Mouse (Mus musculus): ENCODE data around the gene Cmya5.

Cmya5 gene

DNA sequence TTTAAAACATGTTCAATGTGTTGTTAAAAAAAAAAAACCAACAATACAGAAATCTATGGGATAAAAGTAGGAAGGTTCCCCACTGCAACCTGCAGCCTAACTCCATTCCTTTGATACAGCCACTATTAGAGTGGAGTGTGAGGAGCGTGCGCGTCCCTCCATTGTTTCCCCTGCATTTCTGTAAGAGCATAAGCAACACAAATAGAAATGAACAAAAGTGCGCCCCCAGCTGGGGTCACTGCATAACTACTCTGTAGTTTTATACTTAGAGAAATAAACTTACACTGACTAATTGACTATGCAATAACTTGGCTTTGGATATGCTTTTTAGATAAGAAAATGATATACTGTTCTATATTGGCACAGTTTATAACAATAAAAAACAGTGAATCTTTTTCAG, 75.0 kb downstream of the Cmya5 start:
- no peak for DNase-seq (ENCODE audit: extremely low spot score, low read depth, low spot score)

DNA sequence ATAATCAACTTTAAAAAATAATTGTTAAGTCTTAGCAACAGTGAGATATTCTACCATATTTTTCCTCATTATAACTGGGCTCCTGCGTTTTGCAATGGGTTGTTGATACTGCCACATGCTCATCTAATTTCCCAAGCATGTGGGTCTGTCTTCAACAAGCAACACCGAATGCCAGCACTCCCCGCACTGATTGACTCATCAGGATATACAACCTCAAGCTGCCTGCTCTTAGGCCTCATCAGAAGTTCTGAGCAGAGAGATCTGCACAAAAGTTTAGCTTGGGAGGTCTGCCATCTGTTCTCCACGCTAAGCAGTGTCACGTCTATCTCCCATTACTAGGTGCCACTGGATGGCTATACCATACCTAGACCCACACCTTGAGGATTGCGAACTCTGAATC, 76.2 kb downstream of the Cmya5 start:
- no peak for DNase-seq (ENCODE audit: extremely low spot score, low read depth, low spot score)

DNA sequence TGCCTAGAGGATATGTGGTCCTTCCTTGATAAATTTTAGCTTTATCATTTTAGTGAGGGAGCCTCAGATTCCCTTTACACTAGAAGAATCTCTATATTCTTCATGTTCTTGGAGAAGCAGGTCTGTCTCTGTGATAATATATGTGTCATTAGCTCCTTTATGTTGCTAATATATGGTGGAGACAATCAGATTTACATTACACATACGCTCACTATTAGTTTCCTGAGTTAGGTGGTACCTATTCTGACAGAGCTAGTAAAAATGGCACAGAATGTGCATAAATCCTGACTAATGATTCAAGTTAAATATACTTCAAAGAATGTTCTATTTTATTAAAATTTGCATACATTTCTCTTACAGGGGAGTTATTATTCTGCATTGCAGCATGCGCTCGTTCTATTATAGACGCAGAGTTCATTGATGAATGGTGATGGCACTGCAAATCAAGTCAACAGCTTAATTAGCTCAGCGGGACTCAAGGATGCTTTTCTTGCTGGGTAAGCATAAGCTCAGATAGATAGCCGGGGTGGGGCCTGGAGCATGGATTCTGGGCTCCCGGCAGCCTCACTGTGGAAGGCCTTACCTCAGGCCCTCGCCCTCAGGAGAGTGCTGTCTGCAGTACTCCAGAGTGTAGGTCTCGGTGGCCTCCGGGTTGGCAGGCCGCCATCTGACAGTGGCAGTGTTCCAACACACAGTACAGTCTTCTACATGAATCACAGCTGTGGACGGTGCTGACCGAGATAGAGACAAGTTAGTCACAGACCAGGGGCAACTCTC, 81.5 kb downstream of the Cmya5 start:
- DNase-seq (ENCODE audit: extremely low spot score, low read depth, low spot score) = no peak

DNA sequence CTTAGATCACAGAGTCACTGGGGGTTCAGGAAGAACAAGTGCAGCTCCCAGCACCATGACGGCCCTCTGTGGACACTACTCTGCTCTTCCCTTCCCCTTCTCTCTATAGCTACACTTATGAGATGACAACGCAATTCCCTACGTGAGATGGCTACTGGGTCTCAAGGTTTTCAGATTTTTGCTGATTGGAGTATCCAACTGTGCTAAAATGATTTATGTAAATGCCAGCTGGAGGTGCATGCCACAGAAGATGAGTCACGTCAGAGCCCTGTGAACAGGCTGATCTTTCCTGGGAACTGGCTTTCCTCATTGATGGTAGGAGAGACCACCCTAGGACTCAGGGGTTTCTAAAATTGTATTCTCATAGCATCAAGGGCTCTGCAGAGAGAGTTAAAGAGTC, 83.2 kb downstream of the Cmya5 start:
- DNase-seq (ENCODE audit: extremely low spot score, low read depth, low spot score) = no peak

DNA sequence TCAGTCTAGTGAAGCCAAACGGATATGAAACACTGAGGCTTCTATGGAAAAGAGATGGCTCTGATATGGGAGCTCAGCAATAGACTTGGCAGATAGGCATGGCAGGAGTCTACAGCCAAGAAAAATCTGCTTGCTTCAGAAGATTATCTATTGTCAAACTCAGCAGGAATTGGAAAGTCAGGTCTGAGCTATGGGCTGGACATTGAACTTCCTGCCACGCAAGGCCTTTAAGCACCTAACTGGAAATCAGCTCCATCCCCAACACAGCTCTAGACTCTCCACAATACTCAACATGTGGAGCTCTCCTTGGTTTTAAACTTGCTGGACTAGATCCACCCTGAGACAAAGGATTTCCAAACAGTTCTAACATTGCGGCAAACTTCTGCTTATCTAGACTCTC, 84.1 kb downstream of the Cmya5 start:
- no peak for DNase-seq (ENCODE audit: extremely low spot score, low read depth, low spot score)

DNA sequence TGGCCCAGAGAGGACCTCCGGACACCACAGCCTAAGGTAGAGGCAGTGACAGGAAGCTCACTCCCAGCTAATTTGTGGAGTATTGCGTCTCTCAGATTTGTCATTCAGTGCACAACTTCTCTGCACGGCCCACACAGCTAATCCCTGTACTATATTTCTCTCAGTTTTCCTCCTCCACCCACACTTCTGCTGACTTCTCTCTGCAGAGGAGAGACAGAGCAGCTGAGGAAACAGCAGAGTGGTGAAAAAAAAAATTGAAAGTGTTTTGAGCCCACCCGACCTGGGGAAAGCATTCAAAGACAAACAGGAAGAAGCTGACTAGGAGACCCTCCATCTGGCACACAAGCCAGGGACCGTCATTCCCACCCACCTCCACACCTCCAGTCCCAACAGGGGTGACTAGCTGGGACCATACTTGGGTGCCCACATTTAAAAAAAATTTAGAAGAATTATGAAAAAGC, 85.9 kb downstream of the Cmya5 start:
- DNase-seq (ENCODE audit: extremely low spot score, low read depth, low spot score) = no peak

DNA sequence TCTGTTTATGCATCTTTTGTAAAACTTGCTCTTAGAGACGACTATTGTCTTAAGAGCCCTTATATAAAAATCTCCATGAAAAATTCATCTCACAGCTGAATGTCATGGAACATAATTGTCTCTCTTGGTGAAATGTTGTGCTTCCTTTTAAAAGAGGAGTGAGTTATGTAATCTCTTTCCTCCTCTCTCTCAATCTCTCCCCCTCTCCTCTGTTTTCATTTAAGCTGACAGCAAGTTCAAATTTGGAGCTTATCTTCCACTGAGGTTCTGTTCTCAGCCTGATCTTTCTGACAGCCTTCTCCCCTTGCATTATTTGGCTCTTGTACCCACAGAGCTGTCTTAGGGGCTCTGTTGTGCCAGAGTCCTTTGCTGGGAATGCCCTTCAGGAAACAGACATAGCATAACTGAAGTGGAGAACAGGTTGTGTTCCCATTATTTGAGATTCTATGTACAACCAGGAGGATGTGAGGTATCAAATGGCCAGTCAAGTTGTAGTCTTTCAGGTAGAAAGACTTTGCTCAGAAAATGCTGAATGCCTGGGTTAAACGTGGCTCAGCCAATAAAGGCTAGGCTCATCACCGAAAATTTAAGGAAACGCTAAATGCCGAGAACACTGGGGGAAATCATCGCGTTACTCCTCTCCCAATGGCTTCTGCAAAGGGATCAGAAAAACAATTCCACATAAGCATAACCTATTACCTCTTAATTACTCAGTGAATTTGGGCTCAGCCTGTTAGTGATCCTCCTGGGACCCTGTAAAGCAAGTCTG, 86.8 kb downstream of the Cmya5 start:
- no peak for DNase-seq (ENCODE audit: extremely low spot score, low read depth, low spot score)

DNA sequence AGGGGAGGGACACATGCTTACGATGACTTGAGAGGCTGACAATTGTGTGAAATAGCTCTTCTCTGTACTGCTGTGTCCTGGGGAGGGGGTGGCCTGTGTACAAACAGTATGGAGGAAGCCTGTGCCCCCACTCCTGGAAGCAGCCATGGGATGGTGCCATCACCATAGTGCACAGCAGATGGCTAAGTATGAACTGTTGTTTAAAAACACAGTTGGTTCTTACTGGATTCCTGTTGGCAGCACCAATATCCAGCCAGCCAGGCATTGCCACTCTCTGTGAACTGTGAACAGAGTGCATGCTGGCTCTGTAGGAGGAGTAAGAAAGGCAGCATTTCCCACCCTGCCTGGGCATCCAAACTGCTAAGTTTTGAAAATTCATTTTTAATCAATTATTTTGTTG, 88.4 kb downstream of the Cmya5 start:
- no peak for DNase-seq (ENCODE audit: extremely low spot score, low read depth, low spot score)

DNA sequence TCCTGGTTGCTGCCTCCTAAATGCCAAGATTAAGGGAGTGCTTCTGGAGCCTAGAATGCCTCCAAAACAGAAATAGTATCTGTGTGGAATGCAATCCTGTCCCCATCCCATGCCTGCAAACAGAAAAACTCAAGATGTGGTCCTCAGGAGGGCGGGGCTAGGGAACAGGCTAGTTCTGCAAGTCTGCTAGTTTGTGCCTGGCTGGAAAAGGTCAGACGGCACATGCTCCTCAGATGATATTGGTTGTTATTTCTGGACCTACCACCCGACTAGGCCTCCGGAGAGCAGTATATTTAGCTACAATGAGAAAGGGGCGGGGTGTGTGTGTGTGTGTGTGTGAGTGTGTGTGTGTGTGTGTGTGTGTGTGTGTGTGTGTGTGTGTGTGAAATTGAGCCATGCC, 93.0 kb downstream of the Cmya5 start:
- no peak for DNase-seq (ENCODE audit: extremely low spot score, low read depth, low spot score)

DNA sequence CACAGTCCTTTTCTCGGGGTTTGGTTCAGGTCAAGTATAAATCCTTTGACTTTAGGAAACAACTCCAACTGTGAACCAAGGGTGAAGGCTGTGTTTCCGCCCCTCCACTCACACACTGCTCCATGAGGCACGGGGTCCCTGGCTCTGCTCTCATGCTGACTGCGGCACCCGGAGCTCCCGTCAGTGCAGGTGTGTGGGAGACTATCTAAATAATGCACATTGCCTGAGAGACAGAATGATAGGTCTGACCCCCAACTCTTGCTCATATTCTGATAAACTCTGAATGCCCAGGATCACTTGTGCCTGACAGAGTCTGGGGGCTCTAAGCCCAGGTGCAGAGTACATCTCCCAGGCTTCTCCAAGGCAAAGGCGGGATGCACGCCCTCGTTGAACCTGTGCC, 103.5 kb downstream of the Cmya5 start:
- DNase-seq (ENCODE audit: extremely low spot score, low read depth, low spot score) = no peak

DNA sequence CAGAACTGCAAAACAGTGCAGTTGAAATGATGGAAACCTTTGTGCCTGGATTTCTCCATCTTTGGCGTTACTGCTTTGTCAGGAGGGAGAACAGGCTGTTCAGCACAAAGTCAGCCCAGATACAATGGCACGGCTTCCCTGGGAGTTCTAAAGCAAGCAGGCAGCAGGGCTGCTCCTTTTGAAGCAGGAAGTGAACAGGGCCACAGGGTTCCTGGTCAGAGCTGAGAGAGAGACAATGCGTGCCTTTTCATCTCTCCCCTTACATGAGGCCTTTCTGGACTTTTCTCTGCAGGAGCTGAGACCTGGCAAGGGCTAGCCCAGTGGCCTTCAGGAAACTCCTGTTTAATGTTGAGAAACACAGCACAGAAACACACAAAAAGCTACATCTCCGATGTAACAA, 108.3 kb downstream of the Cmya5 start:
- DNase-seq (ENCODE audit: extremely low spot score, low read depth, low spot score) = no peak

DNA sequence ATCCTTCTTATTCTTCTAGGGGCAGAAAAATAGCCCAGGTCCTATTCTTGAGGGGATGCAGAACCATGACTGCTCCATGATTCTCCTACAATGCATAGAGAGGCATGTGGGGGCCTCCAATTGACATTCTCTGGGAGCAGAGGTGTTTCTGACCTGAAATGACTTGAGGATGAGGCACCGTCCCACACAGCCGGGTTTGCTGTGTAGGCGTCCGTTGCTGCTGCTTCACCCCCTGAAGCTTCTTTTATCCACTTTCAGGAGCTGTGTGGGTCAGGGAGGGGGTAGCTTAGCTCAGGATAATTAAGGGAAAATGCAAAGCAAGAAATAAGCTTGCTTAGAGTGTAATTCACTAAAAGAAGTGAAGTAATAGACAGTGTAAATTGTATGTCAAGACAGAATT, 115.2 kb downstream of the Cmya5 start:
- no peak for DNase-seq (ENCODE audit: extremely low spot score, low read depth, low spot score)

DNA sequence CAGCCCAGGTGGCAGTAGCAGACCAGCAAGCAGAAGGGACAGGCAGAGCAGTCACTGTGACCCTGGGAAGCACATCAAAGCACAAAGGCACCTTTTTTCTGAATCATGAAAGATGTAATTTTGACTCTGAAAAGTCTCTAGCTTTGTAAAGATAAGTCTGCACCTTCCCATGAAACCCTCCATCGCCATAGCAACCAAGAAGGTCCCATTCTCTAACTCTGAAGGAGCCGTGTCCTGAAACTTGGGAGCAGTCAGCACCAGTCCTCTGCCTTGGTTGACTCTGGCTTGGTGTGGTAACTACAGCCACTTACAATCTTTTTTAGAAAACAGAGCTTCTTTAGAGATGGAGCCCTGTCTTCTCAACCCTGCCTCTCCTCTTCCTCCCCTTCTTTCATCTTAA, 119.7 kb downstream of the Cmya5 start:
- no peak for DNase-seq (ENCODE audit: extremely low spot score, low read depth, low spot score)

DNA sequence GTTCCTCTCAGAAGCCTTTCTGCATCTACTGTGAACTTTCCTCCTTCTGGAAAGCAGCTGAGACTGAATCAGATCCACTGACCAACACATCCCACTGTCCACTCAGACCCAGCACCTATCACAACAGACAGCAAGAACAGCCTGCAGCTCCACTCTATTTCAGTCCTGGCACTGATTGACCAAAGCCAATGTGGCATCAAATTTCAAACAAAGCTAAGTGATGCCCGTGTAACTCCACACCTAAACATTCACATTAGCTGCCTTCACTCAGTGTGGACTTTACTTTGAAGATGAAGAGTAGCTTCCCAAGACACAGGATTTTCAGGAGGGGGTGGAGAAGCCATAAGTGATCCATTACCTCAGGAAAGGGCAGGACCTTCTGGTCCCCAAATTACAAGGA, 122.4 kb downstream of the Cmya5 start:
- DNase-seq (ENCODE audit: extremely low spot score, low read depth, low spot score) = no peak

DNA sequence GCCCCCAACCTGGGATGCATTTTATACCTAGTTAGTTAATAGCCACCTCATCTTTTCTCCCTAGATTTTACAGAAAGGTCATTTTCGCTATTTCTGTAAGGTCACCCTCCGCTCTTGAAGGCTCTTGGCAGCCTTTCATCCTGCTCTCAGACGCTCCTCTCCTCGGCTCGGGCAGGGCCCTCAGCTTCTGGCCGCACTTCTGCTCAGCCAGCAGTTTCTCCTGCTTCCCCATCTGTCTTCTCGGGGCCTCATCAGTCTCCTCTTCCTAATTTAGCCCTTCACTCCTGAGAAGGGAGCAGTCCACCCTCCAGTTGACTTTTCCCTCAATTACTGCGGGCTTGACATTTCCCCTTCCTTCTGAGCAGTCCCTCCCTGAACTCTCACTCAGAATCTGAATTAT, 131.6 kb downstream of the Cmya5 start:
- no peak for DNase-seq (ENCODE audit: extremely low spot score, low read depth, low spot score)

DNA sequence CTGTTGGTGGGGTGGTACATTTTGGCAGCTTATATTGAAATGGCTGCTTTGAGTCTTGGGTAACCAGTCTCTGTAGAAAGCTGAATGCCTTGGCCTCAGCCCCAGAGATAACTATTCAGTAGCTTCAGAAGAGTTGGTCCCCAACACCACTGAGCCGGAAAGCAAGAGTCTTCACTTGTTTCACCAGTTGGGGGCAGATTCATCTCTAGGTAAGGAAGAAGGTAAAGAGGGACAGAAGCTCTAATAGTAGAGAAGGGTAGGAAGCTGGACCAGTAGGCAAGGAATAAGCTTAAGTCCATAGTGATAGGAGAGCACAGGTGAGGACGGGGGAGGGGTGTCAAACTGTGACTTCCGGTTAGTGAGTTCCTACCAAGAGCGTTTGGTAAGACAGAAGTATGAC, 133.2 kb downstream of the Cmya5 start:
- DNase-seq (ENCODE audit: extremely low spot score, low read depth, low spot score) = no peak

DNA sequence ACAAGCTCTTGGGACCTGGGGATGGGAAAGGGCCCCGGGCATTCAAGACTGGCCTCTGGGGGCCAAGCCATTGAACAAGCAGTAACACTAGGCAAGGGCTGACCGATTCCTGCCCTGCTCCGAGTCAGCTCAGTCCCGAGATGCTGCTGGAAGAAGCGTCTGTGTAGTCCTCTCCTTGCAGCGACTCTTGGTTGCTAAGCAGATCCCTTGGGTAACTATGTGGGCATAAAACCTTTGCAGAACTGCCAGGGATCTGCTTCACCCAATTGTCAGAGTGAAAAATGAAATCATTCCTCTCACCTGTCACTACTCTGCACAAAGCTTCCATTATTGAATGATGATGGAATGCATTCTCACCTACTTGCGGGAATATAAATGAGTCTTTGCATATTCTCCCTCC, 134.0 kb downstream of the Cmya5 start:
- no peak for DNase-seq (ENCODE audit: extremely low spot score, low read depth, low spot score)

DNA sequence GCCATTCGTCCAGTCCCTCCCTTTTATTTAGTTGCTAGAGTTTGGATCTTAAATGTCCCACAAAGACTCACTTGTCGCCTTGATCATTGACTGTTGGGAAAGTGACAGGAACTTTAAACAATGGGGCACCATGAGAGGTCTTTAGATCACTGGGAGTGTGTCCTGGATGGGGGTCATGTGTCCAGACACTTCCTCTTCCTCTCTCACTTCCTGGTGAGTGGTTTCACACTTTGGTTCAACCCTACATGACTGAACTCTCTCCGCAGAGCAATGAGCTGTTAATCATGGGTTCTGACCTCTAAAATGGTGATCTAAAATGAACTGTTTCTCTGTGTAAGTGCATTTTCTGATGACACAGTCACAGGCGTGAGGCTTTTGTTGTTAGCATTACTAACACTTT, 137.4 kb downstream of the Cmya5 start:
- no peak for DNase-seq (ENCODE audit: extremely low spot score, low read depth, low spot score)

DNA sequence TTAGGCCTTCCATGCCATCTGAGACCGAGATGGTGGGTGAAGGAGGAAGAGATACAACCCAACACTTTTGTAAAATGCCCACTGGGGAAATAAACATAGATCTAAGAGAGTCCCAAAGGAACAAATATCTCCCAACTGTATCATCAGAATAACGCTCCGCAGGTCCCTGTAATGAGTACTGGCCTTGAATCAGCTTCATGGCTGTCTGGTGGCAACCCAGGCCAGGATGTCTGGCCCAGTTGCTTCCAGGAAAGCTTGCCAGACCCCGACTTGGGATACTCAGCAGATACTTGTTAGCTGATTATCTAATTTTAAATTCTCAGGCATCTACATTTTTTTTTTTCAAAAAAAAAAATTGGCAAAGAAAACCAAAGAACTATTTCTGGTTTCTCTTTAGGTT, 138.2 kb downstream of the Cmya5 start:
- no peak for DNase-seq (ENCODE audit: extremely low spot score, low read depth, low spot score)

DNA sequence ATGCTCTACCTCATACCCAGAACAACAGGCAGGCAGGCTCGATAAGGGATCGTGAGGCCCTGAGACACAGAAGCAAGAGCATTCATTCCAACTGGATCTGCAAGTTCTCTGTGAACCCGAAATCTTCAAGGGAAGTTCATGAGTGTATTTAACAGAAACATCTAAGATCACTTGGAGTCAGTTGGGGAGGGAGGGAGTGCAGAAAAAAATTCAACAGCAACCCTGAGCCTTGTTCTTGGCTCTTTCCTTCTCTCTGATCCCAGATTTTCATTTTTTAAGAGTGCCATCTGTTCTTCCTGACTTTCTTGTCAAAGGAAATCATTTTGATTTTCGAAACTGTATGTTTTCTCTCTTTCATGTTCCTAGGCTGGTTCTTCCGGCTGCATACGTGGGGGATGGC, 140.5 kb downstream of the Cmya5 start:
- no peak for DNase-seq (ENCODE audit: extremely low spot score, low read depth, low spot score)

DNA sequence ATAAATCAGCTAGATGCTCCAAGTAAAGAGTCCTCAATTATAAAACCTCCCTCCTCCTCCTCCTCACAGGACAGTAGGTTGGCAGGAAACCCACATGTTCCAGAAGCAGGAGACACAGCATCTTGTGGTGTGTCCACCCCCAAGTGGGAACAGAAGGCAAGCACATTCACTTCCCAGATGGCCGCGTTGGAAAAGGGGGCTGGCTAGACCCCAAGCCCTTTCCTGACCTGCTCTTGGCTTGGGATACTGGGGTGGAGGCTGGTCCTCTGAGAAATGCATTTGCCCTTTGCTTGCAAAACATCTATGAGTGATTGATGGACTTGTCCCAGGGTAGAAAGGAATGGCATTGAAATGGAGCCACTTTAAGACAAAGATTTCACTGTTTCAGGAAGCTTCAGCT, 142.1 kb downstream of the Cmya5 start:
- no peak for DNase-seq (ENCODE audit: extremely low spot score, low read depth, low spot score)

DNA sequence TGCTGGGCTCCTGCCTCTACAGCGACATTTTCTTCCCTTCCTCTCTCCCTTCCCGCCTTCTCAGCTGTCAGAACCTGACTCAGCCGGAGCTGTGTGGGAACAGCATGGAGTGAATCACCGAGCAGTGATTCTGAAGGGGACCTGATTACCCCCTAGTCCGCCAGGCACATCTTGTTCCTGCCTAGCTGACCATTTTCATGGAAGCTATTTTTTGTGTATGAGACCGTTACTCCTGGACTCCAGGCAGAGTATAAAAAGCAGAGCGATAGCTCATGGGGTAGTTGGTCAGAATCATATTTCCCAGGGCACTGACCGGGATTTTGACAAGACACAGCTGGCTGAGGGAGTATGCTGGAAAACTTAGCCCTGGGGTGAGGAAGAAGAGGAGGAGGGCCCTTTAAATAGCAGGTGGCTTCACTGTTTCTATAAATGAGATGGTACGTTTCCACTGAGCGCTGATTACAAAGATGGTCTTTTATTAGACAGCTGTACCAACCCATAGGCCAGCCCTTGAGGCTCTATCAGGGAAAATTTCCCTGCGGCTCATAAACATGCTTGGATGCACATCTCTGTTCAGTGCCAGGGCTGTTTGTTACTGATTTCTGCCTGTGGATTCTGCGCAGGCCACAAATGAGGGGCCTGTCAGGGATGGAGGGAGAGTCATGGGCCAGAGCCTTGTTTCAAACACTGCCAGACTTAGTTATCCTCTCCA, 143.7 kb downstream of the Cmya5 start:
- DNase-seq (ENCODE audit: extremely low spot score, low read depth, low spot score) = no peak
